Mouse (Mus musculus) myocyte (in vitro differentiated cells): ENCODE data around the gene Rrp1.

Experiments used
- CEBPB ChIP-seq: IDR thresholded peaks from 2 replicates; pipeline ENCODE4 v1.6.1; 2011; ENCODE audit warnings: mild to moderate bottlenecking, moderate library complexity; ENCODE audit not compliant: poor library complexity, insufficient read depth, severe bottlenecking
- E2F4 ChIP-seq: IDR thresholded peaks from one replicate; pipeline ENCODE4 v1.6.1; 2011; ENCODE audit warnings: mild to moderate bottlenecking, control low read depth, moderate library complexity; ENCODE audit not compliant: insufficient read depth
- MAX ChIP-seq: IDR thresholded peaks from one replicate; pipeline ENCODE4 v1.6.1; 2011; ENCODE audit warnings: low read depth, mild to moderate bottlenecking, control low read depth
- MYOD1 ChIP-seq, 3 experiments: IDR thresholded peaks; one replicate each; pipeline ENCODE4 v1.6.1; 2011; ENCODE audit warnings: control low read depth in 2 of 3, low read depth in 2 of 3, mild to moderate bottlenecking in 2 of 3, moderate library complexity in 1 of 3; ENCODE audit not compliant: insufficient read length in 2 of 3, control insufficient read depth in 1 of 3
- MYOG ChIP-seq, 3 experiments: IDR thresholded peaks; one replicate each; pipeline ENCODE4 v1.6.1; 2011; ENCODE audit warnings: control low read depth in 2 of 3, low read depth in 2 of 3, mild to moderate bottlenecking in 2 of 3; ENCODE audit not compliant: insufficient read length in 2 of 3, control insufficient read depth in 1 of 3, insufficient read depth in 1 of 3
- POLR2A ChIP-seq: IDR thresholded peaks from one replicate; pipeline ENCODE4 v1.6.1; 2011; ENCODE audit warnings: low read depth, mild to moderate bottlenecking, control low read depth, moderate library complexity; ENCODE audit not compliant: insufficient read length
- POLR2AphosphoS2 ChIP-seq: IDR thresholded peaks from one replicate; pipeline ENCODE4 v1.6.1; 2011; ENCODE audit warnings: low read depth, control low read depth; ENCODE audit not compliant: insufficient read length
- SRF ChIP-seq: IDR thresholded peaks from one replicate; pipeline ENCODE4 v1.6.1; 2011; ENCODE audit warnings: low read depth; ENCODE audit not compliant: control insufficient read depth, insufficient read length
- TCF12 ChIP-seq: IDR thresholded peaks from one replicate; pipeline ENCODE4 v1.6.1; 2011; ENCODE audit warnings: mild to moderate bottlenecking, control low read depth; ENCODE audit not compliant: poor library complexity, insufficient read depth, severe bottlenecking
- TCF3 ChIP-seq: IDR thresholded peaks from one replicate; pipeline ENCODE4 v1.6.1; 2011; ENCODE audit warnings: low read depth, control low read depth; ENCODE audit not compliant: insufficient read length

- TF ChIP-seq POLR2AphosphoS2 (no peak), TCF12 (no peak), SRF (no peak), POLR2A (no peak), MAX (no peak), CEBPB (no peak), MYOG (IDR thresholded peaks at IDR 0.05; ENCODE audit: control insufficient read depth in 1 of 3, insufficient read depth in 1 of 3, insufficient read length in 2 of 3, low read depth in 2 of 3) (no peak), TCF3 (no peak), MYOD1 (IDR thresholded peaks at IDR 0.05; ENCODE audit: control insufficient read depth in 1 of 3, insufficient read length in 2 of 3, low read depth in 2 of 3) (no peak), E2F4 (no peak)
These were observed 44.9 kb upstream of the Rrp1 start for GRCm38 (mm10) chr10:78457495-78458347.
